Mouse (Mus musculus) forebrain, embryonic 13.5 days (tissue): Measurements from ENCODE around the gene Kcnip2. TPM values are rescaled to one million over a fixed set of nuclear protein-coding genes. Genes with fewer than 3 reads are reported as not detected.
"Not testable (repeated sequence)": the region's sequence is repeated elsewhere in the genome, so short reads cannot be mapped to it uniquely, and the experiment has no call there.

Experiments
- ATAC-seq: fragments of 200-750 bp; cut with Nextera tagmentation; 2 replicates; pipeline ENCODE4 v1.8.0; 2017
- H3K27ac ChIP-seq: fragments of 300-500 bp; sonication (generic); 2 replicates; pipeline ENCODE4 v1.5.1; 2015; ENCODE audit warnings: inconsistent platforms, mild to moderate bottlenecking, moderate library complexity
- H3K27me3 ChIP-seq: fragments of 300-500 bp; sonication (generic); 2 replicates; pipeline ENCODE4 v1.6.1; 2015; ENCODE audit warnings: mild to moderate bottlenecking, inconsistent platforms
- H3K36me3 ChIP-seq: fragments of 300-500 bp; sonication (generic); 2 replicates; pipeline ENCODE4 v1.6.1; 2015; ENCODE audit warnings: mild to moderate bottlenecking, inconsistent platforms; ENCODE audit not compliant: poor library complexity, severe bottlenecking
- H3K4me1 ChIP-seq: fragments of 300-500 bp; sonication (generic); 2 replicates; pipeline ENCODE4 v1.6.1; 2015; ENCODE audit warnings: inconsistent platforms
- H3K4me2 ChIP-seq: fragments of 300-500 bp; sonication (generic); 2 replicates; pipeline ENCODE4 v1.6.1; 2015; ENCODE audit warnings: inconsistent platforms, mild to moderate bottlenecking, moderate library complexity
- H3K4me3 ChIP-seq: fragments of 300-500 bp; sonication (generic); 2 replicates; pipeline ENCODE4 v1.5.1; 2015; ENCODE audit warnings: mild to moderate bottlenecking, inconsistent platforms
- H3K9ac ChIP-seq: fragments of 300-500 bp; sonication (generic); 2 replicates; pipeline ENCODE4 v1.6.1; 2015; ENCODE audit warnings: mild to moderate bottlenecking, inconsistent platforms
- H3K9me3 ChIP-seq: fragments of 300-500 bp; sonication (generic); replicated peaks from 2 replicates; pipeline ENCODE4 v1.6.1; 2016; ENCODE audit warnings: inconsistent platforms
- WGBS: fragments of 180-500 bp; shearing (Covaris S2); methylation state at CpG from one replicate; pipeline ENCODE4 v1.1.7; 2015; 5-methylcytosine and 5-hydroxymethylcytosine counted together
- polyA plus RNA-seq: library from polyadenylated mRNA; unstranded; fragments of >200 nt; fragmentation: Nextera tagmentation; extraction: Ambion mirVana; gene quantifications from 2 replicates; pipeline ENCODE4 v1.2.1, GENCODE M21; 2015

Gene Kcnip2
- polyA plus RNA-seq, 1 experiment from 2014 or later, result 2.7 TPM

GRCm38 (mm10) chr19:45807732-45808131 lies 8.1 kb downstream of the Kcnip2 start:
- no peak overlapping the region for H3K4me3 ChIP-seq
- no peak for ATAC-seq
- 93% methylated on average over 4 of the region's 4 CpGs for WGBS

GRCm38 (mm10) chr19:45805817-45806216 lies 10.0 kb downstream of the Kcnip2 start:
- ATAC-seq, H3K4me3 ChIP-seq, H3K9ac ChIP-seq, H3K27me3 ChIP-seq, H3K36me3 ChIP-seq, H3K9me3 ChIP-seq, H3K27ac ChIP-seq, H3K4me2 ChIP-seq, H3K4me1 ChIP-seq: not testable (repeated sequence)
- WGBS, result 96% methylated on average over 6 of the region's 6 CpGs

More at GRCm38 (mm10) chr19:45807732-45808131, 8.1 kb downstream of the Kcnip2 start:
- H3K9ac ChIP-seq, result no peak overlapping the region
- no peaks in the 10 kb centered on the region for H3K9me3 ChIP-seq
- peaks cover 15% of the 10 kb centered on the region; the same call in 1 of the 2 replicates for H3K27me3 ChIP-seq
- H3K36me3 ChIP-seq, result no peaks in the 10 kb centered on the region
- H3K4me2 ChIP-seq, result no peak overlapping the region
- peaks cover 17% of the 10 kb centered on the region for H3K4me1 ChIP-seq
- no peak overlapping the region for H3K27ac ChIP-seq

- Histone ChIP-seq H3K27me3 (0 out of 2 replicates have a peak, but pooled peaks cover 2% of the 10 kb centered on the region), H3K9ac (peak overlapping the region; percentile 34; the same call in 1 of the 2 replicates), H3K4me3 (no peak overlapping the region), H3K27ac (no peak overlapping the region), H3K4me1 (peaks cover 7% of the 10 kb centered on the region; the same call in 1 of the 2 replicates), H3K36me3 (no peaks in the 10 kb centered on the region), H3K9me3 (no peaks in the 10 kb centered on the region), H3K4me2 (0 out of 2 replicates have a peak overlapping the region, but pooled peaks have one; percentile 12)
- peak; percentile 38; the same call in 1 of the 2 replicates for ATAC-seq
- WGBS, result 24% methylated on average over 12 of the region's 12 CpGs
Measured at GRCm38 (mm10) chr19:45804593-45805368, 11.1 kb downstream of the Kcnip2 start.

DNA sequence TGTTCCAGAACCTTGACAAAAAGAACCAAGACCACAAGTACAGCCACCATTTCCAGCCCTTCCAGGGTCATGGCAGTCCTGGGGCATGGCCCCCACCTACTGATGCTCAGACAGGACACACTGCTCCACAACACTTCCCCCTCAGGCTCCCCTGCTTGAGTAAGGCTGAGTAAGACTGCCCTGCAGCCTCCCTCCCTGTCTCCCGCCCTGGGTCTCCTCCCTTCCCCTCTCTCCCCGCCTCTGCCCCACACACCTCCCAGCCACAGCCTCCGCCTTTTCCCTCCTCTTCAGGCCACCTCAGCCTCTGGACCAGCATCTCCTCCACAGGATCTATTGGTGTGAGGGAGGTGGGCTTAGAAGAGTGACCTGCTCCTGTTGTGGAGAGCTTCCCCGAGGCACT lies 12.5 kb downstream of the Kcnip2 start:
- H3K4me1 ChIP-seq, result peaks cover 7% of the 10 kb centered on the region; the same call in 1 of the 2 replicates
- no peak overlapping the region for H3K27ac ChIP-seq
- no peak overlapping the region for H3K4me2 ChIP-seq
- no peak overlapping the region for H3K4me3 ChIP-seq
- 24% methylated on average over 4 of the region's 4 CpGs for WGBS
- H3K9me3 ChIP-seq, result no peaks in the 10 kb centered on the region
- no peaks in the 10 kb centered on the region for H3K36me3 ChIP-seq
- H3K27me3 ChIP-seq, result 0 out of 2 replicates have a peak, but pooled peaks cover 2% of the 10 kb centered on the region
- no peak overlapping the region for H3K9ac ChIP-seq
- no peak for ATAC-seq

GRCm38 (mm10) chr19:45802702-45803101 lies 13.2 kb downstream of the Kcnip2 start:
- ATAC-seq, result no peak
- Histone ChIP-seq H3K27me3 (0 out of 2 replicates have a peak, but pooled peaks cover 2% of the 10 kb centered on the region), H3K27ac (no peak overlapping the region), H3K4me1 (peaks cover 7% of the 10 kb centered on the region; the same call in 1 of the 2 replicates), H3K4me3 (no peak overlapping the region), H3K36me3 (no peaks in the 10 kb centered on the region), H3K9ac (no peak overlapping the region), H3K9me3 (no peaks in the 10 kb centered on the region), H3K4me2 (no peak overlapping the region)
- 74% methylated on average over 4 of the region's 4 CpGs for WGBS

DNA sequence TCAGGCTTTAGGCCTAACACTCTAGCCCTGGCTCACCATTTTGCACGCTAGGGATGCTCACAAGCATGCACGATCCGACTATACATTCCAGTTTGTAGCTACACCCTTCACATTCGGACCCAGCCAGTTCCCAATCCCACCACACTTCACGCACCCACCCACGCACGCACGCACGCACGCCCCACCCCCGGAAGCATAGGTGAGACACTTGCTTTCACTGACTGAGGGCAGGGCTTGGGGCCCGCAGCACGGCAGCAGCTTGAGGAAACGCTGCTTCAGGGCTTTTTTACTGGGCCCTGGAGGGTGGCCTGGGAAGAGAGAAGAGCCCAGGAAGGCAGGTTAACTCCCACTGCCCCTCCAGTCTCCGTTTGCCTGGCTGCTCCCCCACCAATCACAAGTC lies 19.0 kb downstream of the Kcnip2 start:
- Histone ChIP-seq H3K9me3 (no peaks in the 10 kb centered on the region), H3K4me3 (no peak overlapping the region), H3K4me1 (peaks cover 9% of the 10 kb centered on the region; the same call in 1 of the 2 replicates), H3K27me3 (no peaks in the 10 kb centered on the region), H3K9ac (no peak overlapping the region), H3K36me3 (no peaks in the 10 kb centered on the region), H3K4me2 (no peak overlapping the region), H3K27ac (no peak overlapping the region)
- ATAC-seq, result no peak
- WGBS, result 76% methylated on average over 15 of the region's 15 CpGs

- Histone ChIP-seq H3K4me3 (no peak overlapping the region), H3K27me3 (no peaks in the 10 kb centered on the region), H3K36me3 (no peaks in the 10 kb centered on the region), H3K9me3 (no peaks in the 10 kb centered on the region), H3K27ac (no peak overlapping the region), H3K4me1 (peaks cover 9% of the 10 kb centered on the region; the same call in 1 of the 2 replicates), H3K4me2 (peak overlapping the region; percentile 47), H3K9ac (peak overlapping the region; percentile 38; the same call in 1 of the 2 replicates)
- no peak for ATAC-seq
- WGBS, result 9% methylated on average over 15 of the region's 15 CpGs
Measured at GRCm38 (mm10) chr19:45796061-45796556, 19.8 kb downstream of the Kcnip2 start.

GRCm38 (mm10) chr19:45795406-45795944 lies 20.4 kb downstream of the Kcnip2 start:
- H3K4me1 ChIP-seq, result peaks cover 9% of the 10 kb centered on the region; the same call in 1 of the 2 replicates
- no peak overlapping the region for H3K9ac ChIP-seq
- no peak overlapping the region for H3K4me3 ChIP-seq
- no peaks in the 10 kb centered on the region for H3K9me3 ChIP-seq
- H3K27ac ChIP-seq, result no peak overlapping the region
- ATAC-seq, result no peak
- no peaks in the 10 kb centered on the region for H3K27me3 ChIP-seq
- H3K4me2 ChIP-seq, result peak overlapping the region; percentile 47
- no peaks in the 10 kb centered on the region for H3K36me3 ChIP-seq
- 31% methylated on average over 15 of the region's 15 CpGs for WGBS

DNA sequence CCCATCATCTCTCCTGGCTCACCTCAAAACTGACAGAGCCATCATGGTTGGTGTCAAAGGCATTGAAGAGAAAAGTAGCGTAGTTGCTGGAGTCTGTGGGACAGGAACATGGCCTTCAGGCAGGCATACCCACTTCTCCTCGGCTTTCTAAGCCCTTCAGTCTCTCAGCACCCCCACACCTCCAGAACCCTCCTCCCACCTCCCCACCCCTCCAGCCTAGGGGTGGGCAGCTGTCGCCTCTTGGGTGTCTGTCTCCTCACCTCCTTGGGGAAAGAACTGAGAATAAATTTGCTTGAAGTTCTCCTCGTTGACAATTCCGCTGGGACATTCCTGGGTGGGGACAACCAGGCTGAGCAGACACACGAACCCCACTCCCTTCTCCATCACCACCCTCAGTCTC lies 21.1 kb downstream of the Kcnip2 start:
- 81% methylated on average over 6 of the region's 6 CpGs for WGBS
- Histone ChIP-seq H3K4me2 (no peak overlapping the region), H3K9ac (no peak overlapping the region), H3K9me3 (no peaks in the 10 kb centered on the region), H3K27ac (no peak overlapping the region), H3K4me1 (peaks cover 9% of the 10 kb centered on the region; the same call in 1 of the 2 replicates), H3K4me3 (no peak overlapping the region), H3K36me3 (no peaks in the 10 kb centered on the region), H3K27me3 (no peaks in the 10 kb centered on the region)
- no peak for ATAC-seq

GRCm38 (mm10) chr19:45792404-45792803 lies 23.5 kb downstream of the Kcnip2 start:
- Histone ChIP-seq H3K4me3 (no peak overlapping the region), H3K4me2 (no peak overlapping the region), H3K27ac (no peak overlapping the region), H3K9me3 (no peaks in the 10 kb centered on the region), H3K36me3 (no peaks in the 10 kb centered on the region), H3K4me1 (peaks cover 9% of the 10 kb centered on the region; the same call in 1 of the 2 replicates), H3K27me3 (no peaks in the 10 kb centered on the region), H3K9ac (no peak overlapping the region)
- no peak for ATAC-seq
- WGBS, result 87% methylated on average over 6 of the region's 6 CpGs

DNA sequence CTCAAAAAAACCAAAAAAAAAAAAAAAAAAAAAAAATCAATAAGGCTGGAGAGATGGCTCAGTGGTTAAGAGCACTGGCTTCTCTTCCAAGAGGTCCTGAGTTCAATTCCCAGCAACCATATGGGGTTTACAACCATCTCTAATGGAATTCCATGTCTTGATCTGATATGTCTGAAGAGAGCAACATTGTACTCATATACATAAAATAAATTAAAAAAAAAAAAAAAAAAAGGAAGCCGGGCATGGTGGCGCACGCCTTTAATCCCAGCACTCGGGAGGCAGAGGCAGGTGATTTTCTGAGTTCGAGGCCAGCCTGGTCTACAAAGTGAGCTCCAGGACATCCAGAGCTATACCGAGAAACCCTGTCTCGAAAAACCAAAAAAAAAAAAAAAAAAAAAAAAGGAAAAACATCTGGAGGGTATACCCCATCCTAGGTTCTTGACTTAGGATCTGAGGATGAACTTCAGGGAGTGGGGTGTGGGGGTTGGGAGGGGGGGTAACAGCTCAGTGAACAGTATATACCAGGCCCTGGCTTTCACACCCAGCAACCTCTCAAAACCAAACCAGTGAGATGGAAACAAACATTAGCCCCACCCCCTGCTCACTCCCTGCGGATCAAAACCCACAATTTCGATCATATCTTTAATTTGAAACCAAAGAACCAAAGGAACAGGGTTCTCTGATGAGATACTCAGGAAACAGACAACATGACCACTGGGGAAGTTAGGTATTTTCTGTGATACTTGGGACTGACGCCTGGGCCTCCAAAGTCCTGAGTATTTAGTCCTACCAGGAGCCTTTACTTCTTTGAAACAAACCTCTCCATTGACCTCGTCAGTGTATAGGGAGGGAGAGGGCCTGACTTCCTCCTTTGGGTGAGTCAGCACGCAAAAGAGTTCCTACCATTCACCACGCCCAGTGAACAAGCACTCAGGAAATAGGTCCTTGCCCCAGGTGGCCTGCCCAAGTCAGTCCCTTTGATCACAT lies 25.7 kb downstream of the Kcnip2 start:
- no peak for ATAC-seq
- Histone ChIP-seq H3K4me3 (no peak overlapping the region), H3K4me1 (no peaks in the 10 kb centered on the region), H3K9ac (no peak overlapping the region), H3K9me3 (no peaks in the 10 kb centered on the region), H3K36me3 (no peaks in the 10 kb centered on the region), H3K4me2 (no peak overlapping the region), H3K27me3 (no peaks in the 10 kb centered on the region), H3K27ac (no peak overlapping the region)
- WGBS, result 79% methylated on average over 13 of the region's 13 CpGs
